7 mouse cellular contexts compared by ENCODE assay signal in genomic region chr9:21166516-21166915, GRCm38 (mm10). TPM values are rescaled to one million over a fixed set of nuclear protein-coding genes. Genes with fewer than 3 reads are reported as not detected.
DNase-seq lines count a peak whose midpoint lies in the region; ATAC-seq lines count a peak whose summit lies in the region.

No protein-coding gene starts in this region.

- H3K4me1 ChIP-seq in lung, embryonic 15.5 days = peaks cover 51% of the 10 kb centered on the region
- peaks cover 38% of the 10 kb centered on the region for H3K4me1 ChIP-seq in forebrain, embryonic 12.5 days
- H3K4me1 ChIP-seq in limb, embryonic 13.5 days = peaks cover 51% of the 10 kb centered on the region
- peaks cover 25% of the 10 kb centered on the region for H3K4me1 ChIP-seq in stomach, embryonic 14.5 days (ENCODE audit: control insufficient read depth, insufficient read depth, low read length)

- H3K36me3 ChIP-seq in lung, embryonic 15.5 days = no peaks in the 10 kb centered on the region
- no peaks in the 10 kb centered on the region for H3K36me3 ChIP-seq in forebrain, embryonic 12.5 days (replicated peaks)
- no peaks in the 10 kb centered on the region for H3K36me3 ChIP-seq in limb, embryonic 13.5 days
- no peaks in the 10 kb centered on the region for H3K36me3 ChIP-seq in stomach, embryonic 14.5 days (ENCODE audit: control insufficient read depth, insufficient read depth, low read length)

- H3K4me3 ChIP-seq in lung, embryonic 15.5 days = peak overlapping the region; percentile 55
- peak overlapping the region; percentile 42; the same call in 1 of the 2 replicates for H3K4me3 ChIP-seq in forebrain, embryonic 12.5 days (replicated peaks)
- H3K4me3 ChIP-seq in limb, embryonic 13.5 days = peak overlapping the region; percentile 57
- H3K4me3 ChIP-seq in stomach, embryonic 14.5 days (ENCODE audit: low read depth, low read length) = peak overlapping the region; percentile 46

- H3K27ac ChIP-seq in lung, embryonic 15.5 days = no peak overlapping the region
- H3K27ac ChIP-seq in forebrain, embryonic 12.5 days = no peak overlapping the region
- no peak overlapping the region for H3K27ac ChIP-seq in limb, embryonic 13.5 days
- no peak overlapping the region for H3K27ac ChIP-seq in stomach, embryonic 14.5 days (ENCODE audit: low read length)

- H3K27me3 ChIP-seq in lung, embryonic 15.5 days = peaks cover 56% of the 10 kb centered on the region
- H3K27me3 ChIP-seq in forebrain, embryonic 12.5 days = peaks cover 70% of the 10 kb centered on the region
- H3K27me3 ChIP-seq in limb, embryonic 13.5 days = peaks cover 60% of the 10 kb centered on the region
- H3K27me3 ChIP-seq in stomach, embryonic 14.5 days (ENCODE audit: control insufficient read depth, insufficient read depth, low read length) = peaks cover 32% of the 10 kb centered on the region

- no peaks in the 10 kb centered on the region for H3K9me3 ChIP-seq in lung, embryonic 15.5 days
- no peaks in the 10 kb centered on the region for H3K9me3 ChIP-seq in forebrain, embryonic 12.5 days
- no peaks in the 10 kb centered on the region for H3K9me3 ChIP-seq in limb, embryonic 13.5 days
- H3K9me3 ChIP-seq in stomach, embryonic 14.5 days (ENCODE audit: control insufficient read depth, low read depth, low read length) = no peaks in the 10 kb centered on the region

- H3K9ac ChIP-seq in lung, embryonic 15.5 days = peak overlapping the region; percentile 59
- H3K9ac ChIP-seq in forebrain, embryonic 12.5 days = no peak overlapping the region
- H3K9ac ChIP-seq in limb, embryonic 13.5 days = no peak overlapping the region
- no peak overlapping the region for H3K9ac ChIP-seq in stomach, embryonic 14.5 days (replicated peaks; ENCODE audit: low read depth, low read length)

- WGBS in lung, embryonic 15.5 days = 23% methylated on average over 3 of the region's 3 CpGs
- WGBS in forebrain, embryonic 12.5 days = 33% methylated on average over 3 of the region's 3 CpGs
- 36% methylated on average over 3 of the region's 3 CpGs for WGBS in limb, embryonic 13.5 days
- 36% methylated on average over 3 of the region's 3 CpGs for WGBS in stomach, embryonic 14.5 days

- no peak for ATAC-seq in lung, embryonic 15.5 days (ENCODE audit: borderline replicate concordance, extremely low read depth, low FRiP score, low TSS enrichment)
- no peak for ATAC-seq in forebrain, embryonic 12.5 days (ENCODE audit: low FRiP score)
- no peak for ATAC-seq in limb, embryonic 13.5 days (ENCODE audit: low FRiP score, low read depth)
- ATAC-seq in stomach, embryonic 14.5 days (ENCODE audit: insufficient number of reproducible peaks, insufficient read depth, low FRiP score, low read depth) = no peak

- peak overlapping the region; percentile 95 for H3K4me2 ChIP-seq in lung, embryonic 15.5 days
- H3K4me2 ChIP-seq in forebrain, embryonic 12.5 days = peak overlapping the region; percentile 61
- H3K4me2 ChIP-seq in limb, embryonic 13.5 days (replicated peaks) = peak overlapping the region; percentile 92
- peak overlapping the region; percentile 95 for H3K4me2 ChIP-seq in stomach, embryonic 14.5 days (replicated peaks; ENCODE audit: low read depth, low read length)

- no peak for DNase-seq in lung, adult 18-20 months
- no peak for DNase-seq in adrenal gland, adult 8-10 months
- no peak for DNase-seq in retina, postnatal 1 day

RNA-seq across cellular contexts. Expression of gene Pde4a, which starts 1.0 kb away (rescaled TPM):
- 8.6 and 9.3 TPM in 2 replicates for polyA plus RNA-seq in lung, embryonic 15.5 days (2015; fragmentation: Nextera tagmentation; extraction: Ambion mirVana)
- 12.8 and 14.5 TPM in 2 replicates for polyA plus RNA-seq in forebrain, embryonic 12.5 days (2016; fragmentation: Nextera tagmentation; extraction: Ambion mirVana)
- 5.4 and 6.1 TPM in 2 replicates for polyA plus RNA-seq in limb, embryonic 13.5 days (2015; fragmentation: Nextera tagmentation; extraction: Ambion mirVana)
- polyA plus RNA-seq in stomach, embryonic 14.5 days (2014; fragmentation: Nextera tagmentation; extraction: Ambion mirVana) = 5.4 TPM in 2 replicates
- 10 to 100 TPM in 2 of 4 experiments, 1 to 10 TPM in 2; 5.7 to 13.4 (median 9.8) TPM for total RNA-seq in adrenal gland, adult 8-10 months (2022)

RNA-seq across cellular contexts. Expression of gene Cdc37, which starts 16.7 kb away (rescaled TPM):
- polyA plus RNA-seq in lung, embryonic 15.5 days (2015; fragmentation: Nextera tagmentation; extraction: Ambion mirVana) = 316 and 319 TPM in 2 replicates
- 260 and 272 TPM in 2 replicates for polyA plus RNA-seq in forebrain, embryonic 12.5 days (2016; fragmentation: Nextera tagmentation; extraction: Ambion mirVana)
- 320 and 346 TPM in 2 replicates for polyA plus RNA-seq in limb, embryonic 13.5 days (2015; fragmentation: Nextera tagmentation; extraction: Ambion mirVana)
- polyA plus RNA-seq in stomach, embryonic 14.5 days (2014; fragmentation: Nextera tagmentation; extraction: Ambion mirVana) = 283 and 302 TPM in 2 replicates
- 100 to 1,000 TPM; 162 to 190 (median 174) TPM for total RNA-seq in adrenal gland, adult 8-10 months (2022)

RNA-seq across cellular contexts. Expression of gene Tyk2, which starts 35.5 kb away (rescaled TPM):
- 12.7 and 15.6 TPM in 2 replicates for polyA plus RNA-seq in lung, embryonic 15.5 days (2015; fragmentation: Nextera tagmentation; extraction: Ambion mirVana)
- 12.8 TPM in 2 replicates for polyA plus RNA-seq in forebrain, embryonic 12.5 days (2016; fragmentation: Nextera tagmentation; extraction: Ambion mirVana)
- 13.7 and 16.5 TPM in 2 replicates for polyA plus RNA-seq in limb, embryonic 13.5 days (2015; fragmentation: Nextera tagmentation; extraction: Ambion mirVana)
- polyA plus RNA-seq in stomach, embryonic 14.5 days (2014; fragmentation: Nextera tagmentation; extraction: Ambion mirVana) = 10.2 and 10.9 TPM in 2 replicates
- total RNA-seq in adrenal gland, adult 8-10 months (2022) = 10 to 100 TPM; 15.3 to 30.3 (median 23.0) TPM
